Mouse (Mus musculus) limb, embryonic 14.5 days (tissue): Measurements from ENCODE around the gene Gm45808. TPM values are rescaled to one million over a fixed set of nuclear protein-coding genes. Genes with fewer than 3 reads are reported as not detected.
"Not testable (repeated sequence)": the region's sequence is repeated elsewhere in the genome, so short reads cannot be mapped to it uniquely, and the experiment has no call there.

ENCODE experiments used
- ATAC-seq: fragments of 200-750 bp; cut with Nextera tagmentation; 2 replicates; pipeline ENCODE4 v1.8.0; 2017; ENCODE audit warnings: low read depth, moderate number of reproducible peaks, moderate TSS enrichment; ENCODE audit not compliant: low FRiP score
- DNase-seq: peaks from one replicate; pipeline ENCODE4 v3.0.0-alpha.2; 2015; ENCODE audit warnings: low spot score
- H3K27ac ChIP-seq: fragments of 300-500 bp; sonication (generic); replicated peaks from 2 replicates; pipeline ENCODE4 v1.5.1; 2014; ENCODE audit warnings: low read depth, mild to moderate bottlenecking, low read length, moderate library complexity, mixed read lengths
- H3K27me3 ChIP-seq: fragments of 300-500 bp; sonication (generic); 2 replicates; pipeline ENCODE4 v1.6.1; 2014; ENCODE audit warnings: low read length, mixed read lengths; ENCODE audit not compliant: control insufficient read depth, insufficient read depth
- H3K36me3 ChIP-seq: fragments of 300-500 bp; sonication (generic); 2 replicates; pipeline ENCODE4 v1.6.1; 2014; ENCODE audit warnings: mild to moderate bottlenecking, low read length, moderate library complexity, mixed read lengths; ENCODE audit not compliant: control insufficient read depth, insufficient read depth
- H3K4me1 ChIP-seq: fragments of 300-500 bp; sonication (generic); 2 replicates; pipeline ENCODE4 v1.6.1; 2014; ENCODE audit warnings: antibody characterized with exemption, low read length, mixed read lengths; ENCODE audit not compliant: control insufficient read depth, insufficient read depth
- H3K4me2 ChIP-seq: fragments of 300-500 bp; sonication (generic); replicated peaks from 2 replicates; pipeline ENCODE4 v1.6.1; 2014; ENCODE audit warnings: low read depth, mild to moderate bottlenecking, low read length, moderate library complexity; ENCODE audit not compliant: severe bottlenecking
- H3K4me3 ChIP-seq: fragments of 300-500 bp; sonication (generic); replicated peaks from 2 replicates; pipeline ENCODE4 v1.5.1; 2014; ENCODE audit warnings: low read length
- H3K9ac ChIP-seq: fragments of 300-500 bp; sonication (generic); 2 replicates; pipeline ENCODE4 v1.6.1; 2014; ENCODE audit warnings: mild to moderate bottlenecking, low read depth, low read length, moderate library complexity; ENCODE audit not compliant: severe bottlenecking
- H3K9me3 ChIP-seq: fragments of 300-500 bp; sonication (generic); 2 replicates; pipeline ENCODE4 v1.6.1; 2016; ENCODE audit warnings: low read length; ENCODE audit not compliant: control insufficient read depth
- POLR2A ChIP-seq: fragments of 200-500 bp; IDR thresholded peaks from 2 replicates; pipeline ENCODE4 v1.8.0; 2012; ENCODE audit warnings: inconsistent platforms, mild to moderate bottlenecking, moderate library complexity, borderline replicate concordance; ENCODE audit not compliant: insufficient read depth, insufficient read length; ENCODE audit errors: extremely low read depth
- WGBS: fragments of 180-500 bp; shearing (Covaris S2); extraction: QIAGEN DNeasy Blood & Tissue Kit; methylation state at CpG from one replicate; pipeline ENCODE4 v1.1.7; 2014; 5-methylcytosine and 5-hydroxymethylcytosine counted together
- polyA plus RNA-seq, 2 experiments: library from polyadenylated mRNA; depleted of rRNA in 1 of 2; stranded (reverse) in 1 of 2; unstranded in 1 of 2; fragments of >200 nt; fragmentation: Nextera tagmentation in 1 of 2; extraction: Ambion mirVana in 1 of 2; gene quantifications; 2 replicates each; pipeline versions ENCODE4 v1.2.1 to v1.2.3; 2012 to 2014

The Gm45808 gene
- polyA plus RNA-seq, 2 experiments: not detected

DNA sequence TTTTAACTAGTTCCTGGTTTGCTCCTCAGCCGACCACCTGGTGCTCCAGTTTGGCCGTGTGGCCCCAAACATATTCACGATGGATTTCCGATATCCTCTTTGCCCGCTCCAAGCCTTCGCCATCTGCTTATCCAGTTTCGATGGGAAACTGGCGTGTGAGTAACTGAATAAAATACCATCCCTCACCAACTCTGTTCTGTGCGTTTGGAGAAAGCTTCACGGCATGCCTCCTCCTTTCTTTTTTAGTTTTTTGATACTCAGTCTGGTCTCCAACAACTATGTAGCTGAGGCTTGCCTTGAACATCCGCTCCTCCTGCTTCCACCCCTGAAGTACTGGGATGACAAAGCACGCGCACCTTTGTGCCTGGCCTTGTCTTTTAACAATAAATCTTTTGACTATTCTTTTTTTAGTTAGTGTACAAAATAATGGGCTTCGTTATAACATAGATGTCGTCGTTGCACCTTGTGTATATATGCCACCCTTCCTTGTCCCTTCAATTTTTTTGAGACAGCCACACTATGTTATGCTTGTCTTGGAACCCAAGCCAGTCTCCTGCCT is 35.7 kb upstream of the Gm45808 start:
- Histone ChIP-seq H3K27me3 (no peaks in the 10 kb centered on the region), H3K9me3 (no peaks in the 10 kb centered on the region), H3K36me3 (peaks cover 15% of the 10 kb centered on the region), H3K4me3 (peak overlapping the region; percentile 39), H3K27ac (no peak overlapping the region), H3K9ac (0 out of 2 replicates have a peak overlapping the region, but pooled peaks have one; percentile 50), H3K4me2 (peak overlapping the region; percentile 50), H3K4me1 (peaks cover 16% of the 10 kb centered on the region)
- DNase-seq (no peak), ATAC-seq (no peak)
- 56% methylated on average over 16 of the region's 16 CpGs for WGBS
- TF ChIP-seq POLR2A: no peak

DNA sequence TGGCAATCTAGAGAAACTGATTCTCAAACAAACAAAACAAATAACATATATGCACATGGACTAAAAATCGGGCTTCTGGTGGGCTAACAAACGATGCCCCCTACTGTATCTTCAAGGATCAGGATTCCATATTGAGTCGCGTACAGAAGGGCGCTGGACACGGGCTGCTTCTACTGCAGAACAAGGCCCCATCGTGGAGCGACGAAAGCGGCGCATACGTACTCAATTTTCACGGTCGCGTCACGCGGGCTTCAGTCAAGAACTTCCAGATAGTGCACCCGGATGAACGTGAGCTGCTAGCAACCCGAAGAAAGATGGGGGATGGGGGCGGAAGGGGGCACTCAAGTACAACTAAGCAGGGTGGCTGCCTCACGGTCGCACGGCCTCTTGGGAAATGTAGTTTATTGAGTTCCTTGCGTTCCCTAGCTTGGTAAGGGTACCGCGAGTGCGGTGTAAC is 35.1 kb upstream of the Gm45808 start:
- no peaks in the 10 kb centered on the region for H3K9me3 ChIP-seq
- peaks cover 15% of the 10 kb centered on the region for H3K36me3 ChIP-seq
- H3K4me2 ChIP-seq: peak overlapping the region; percentile 50
- H3K4me1 ChIP-seq: peaks cover 16% of the 10 kb centered on the region
- H3K27me3 ChIP-seq: no peaks in the 10 kb centered on the region
- peak overlapping the region; percentile 39 for H3K4me3 ChIP-seq
- DNase-seq (peak; percentile 94), ATAC-seq (peak; percentile 66; the same call in 1 of the 2 replicates)
- H3K9ac ChIP-seq: peak overlapping the region; percentile 50
- H3K27ac ChIP-seq: peak overlapping the region; percentile 70
- WGBS: under 1% methylated on average over 28 of the region's 28 CpGs
- 0 out of 2 replicates have a peak, but pooled peaks have one; percentile 14 for TF ChIP-seq POLR2A

DNA sequence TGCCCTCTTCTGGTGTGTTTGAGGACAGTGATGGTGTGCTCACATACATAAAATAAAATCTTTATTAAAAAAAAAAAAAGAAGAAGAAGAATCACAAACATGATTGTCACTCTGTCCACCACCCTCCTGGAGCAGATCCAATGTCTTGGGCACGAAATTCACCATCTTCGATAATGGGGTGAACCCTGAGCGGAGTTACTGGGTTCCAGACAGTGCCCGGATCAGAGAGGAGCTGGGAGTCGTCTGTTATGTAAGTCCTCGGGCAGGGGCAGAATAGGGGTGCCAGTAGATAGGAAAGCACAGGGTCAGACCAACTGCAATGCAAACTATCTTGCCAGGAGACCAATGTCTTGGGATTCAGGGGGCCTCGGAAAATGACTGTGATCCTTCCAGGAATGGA is 34.0 kb upstream of the Gm45808 start:
- ATAC-seq (no peak), DNase-seq (no peak)
- peaks cover 15% of the 10 kb centered on the region for H3K36me3 ChIP-seq
- no peak overlapping the region for H3K9ac ChIP-seq
- no peak overlapping the region for H3K4me2 ChIP-seq
- no peaks in the 10 kb centered on the region for H3K9me3 ChIP-seq
- H3K27me3 ChIP-seq: no peaks in the 10 kb centered on the region
- no peak for TF ChIP-seq POLR2A
- no peak overlapping the region for H3K4me3 ChIP-seq
- no peak overlapping the region for H3K27ac ChIP-seq
- peaks cover 13% of the 10 kb centered on the region for H3K4me1 ChIP-seq
- WGBS: 93% methylated on average over 7 of the region's 7 CpGs

DNA sequence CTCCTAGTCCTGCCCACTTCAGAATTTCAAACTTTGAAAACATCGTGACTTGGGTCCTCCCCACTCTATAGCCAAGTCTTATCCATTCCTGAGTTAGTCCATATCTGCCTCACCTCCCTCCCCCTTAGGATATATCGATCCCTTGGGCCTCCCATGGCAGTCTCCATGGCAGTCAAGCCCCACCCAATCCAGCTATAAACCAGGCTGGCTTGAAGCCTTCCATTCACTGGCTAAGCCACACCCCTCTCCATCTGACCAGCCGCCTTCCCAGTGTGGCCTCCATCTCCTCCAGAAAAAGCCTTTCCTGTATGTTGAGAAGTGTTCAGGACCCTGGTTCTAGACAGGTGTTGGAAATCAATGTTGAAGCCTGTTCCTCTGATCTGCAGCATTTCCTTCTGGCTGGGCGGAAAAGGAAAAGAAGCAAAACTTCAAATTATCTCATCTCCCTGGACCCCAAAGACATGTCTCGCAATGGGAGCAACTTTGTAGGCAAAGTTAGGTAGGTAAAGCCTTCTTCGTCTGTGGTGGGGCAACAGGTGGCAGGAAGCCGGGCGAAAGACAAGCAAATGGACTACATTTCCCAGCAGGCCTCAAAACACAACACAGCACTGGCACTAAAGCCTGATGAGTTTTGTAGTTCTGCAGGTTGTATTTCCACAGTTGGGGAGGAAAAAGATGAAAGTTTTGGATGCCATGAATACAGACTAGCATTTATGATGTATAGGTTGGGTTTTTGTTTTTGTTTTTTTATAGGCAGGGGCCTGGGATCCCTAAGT is 32.9 kb upstream of the Gm45808 start:
- no peak overlapping the region for H3K4me2 ChIP-seq
- 73% methylated on average over 8 of the region's 8 CpGs for WGBS
- DNase-seq: no peak
- H3K27ac ChIP-seq: no peak overlapping the region
- peaks cover 7% of the 10 kb centered on the region for H3K4me1 ChIP-seq
- no peak for ATAC-seq
- H3K4me3 ChIP-seq: no peak overlapping the region
- no peak for TF ChIP-seq POLR2A
- peaks cover 13% of the 10 kb centered on the region for H3K36me3 ChIP-seq
- H3K9me3 ChIP-seq: no peaks in the 10 kb centered on the region
- no peak overlapping the region for H3K9ac ChIP-seq
- H3K27me3 ChIP-seq: no peaks in the 10 kb centered on the region

DNA sequence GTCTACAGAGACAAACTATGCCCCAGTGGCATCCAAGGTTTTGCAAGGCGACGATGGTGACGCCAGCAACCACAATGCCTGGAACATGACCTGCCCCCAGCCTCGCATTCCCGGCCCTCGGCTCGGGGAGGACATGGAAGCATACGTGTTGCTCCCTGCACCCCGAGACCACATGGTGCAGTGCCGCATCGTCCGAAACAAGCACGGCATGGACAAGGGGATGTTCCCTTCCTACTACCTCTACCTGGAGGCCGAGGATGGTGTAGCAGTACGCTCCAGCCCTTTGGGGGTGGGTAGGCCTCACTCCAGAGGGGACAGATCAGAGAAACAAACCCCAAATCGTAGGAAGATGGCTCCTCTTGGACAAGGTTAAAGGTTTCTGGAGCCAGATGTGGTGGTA is 32.0 kb upstream of the Gm45808 start:
- ATAC-seq (no peak), DNase-seq (no peak)
- Histone ChIP-seq H3K4me2 (no peak overlapping the region), H3K4me1 (peaks cover 3% of the 10 kb centered on the region), H3K36me3 (peaks cover 7% of the 10 kb centered on the region), H3K27me3 (no peaks in the 10 kb centered on the region), H3K27ac (no peak overlapping the region), H3K4me3 (no peak overlapping the region), H3K9me3 (no peaks in the 10 kb centered on the region), H3K9ac (no peak overlapping the region)
- TF ChIP-seq POLR2A: no peak
- WGBS: 92% methylated on average over 16 of the region's 16 CpGs

DNA sequence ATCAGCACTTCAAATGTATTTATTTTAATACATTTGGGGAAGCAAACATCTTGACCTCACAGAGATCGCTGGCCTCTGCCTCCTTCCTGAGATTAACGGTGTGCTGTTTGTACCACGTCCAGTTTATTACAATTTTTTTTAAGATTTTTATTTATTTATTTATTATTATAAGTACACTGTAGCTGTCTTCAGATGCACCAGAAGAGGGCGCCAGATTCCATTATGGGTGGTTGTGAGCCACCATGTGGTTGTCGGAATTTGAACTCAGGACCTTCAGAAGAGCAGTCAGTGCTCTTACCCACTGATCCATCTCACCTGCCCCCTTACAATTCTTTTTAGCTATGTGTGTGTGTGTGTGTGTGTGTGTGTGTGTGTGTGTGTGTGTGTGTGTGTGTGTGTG is 30.2 kb upstream of the Gm45808 start:
- not testable (repeated sequence) for H3K9me3 ChIP-seq, H3K4me1 ChIP-seq, H3K4me2 ChIP-seq, DNase-seq, H3K9ac ChIP-seq, H3K36me3 ChIP-seq, H3K27ac ChIP-seq, H3K27me3 ChIP-seq, ATAC-seq, H3K4me3 ChIP-seq
- 76% methylated on average over 5 of the region's 5 CpGs for WGBS
